Comparison of ENCODE assay signal across 29 mouse cellular contexts in the genomic region with DNA sequence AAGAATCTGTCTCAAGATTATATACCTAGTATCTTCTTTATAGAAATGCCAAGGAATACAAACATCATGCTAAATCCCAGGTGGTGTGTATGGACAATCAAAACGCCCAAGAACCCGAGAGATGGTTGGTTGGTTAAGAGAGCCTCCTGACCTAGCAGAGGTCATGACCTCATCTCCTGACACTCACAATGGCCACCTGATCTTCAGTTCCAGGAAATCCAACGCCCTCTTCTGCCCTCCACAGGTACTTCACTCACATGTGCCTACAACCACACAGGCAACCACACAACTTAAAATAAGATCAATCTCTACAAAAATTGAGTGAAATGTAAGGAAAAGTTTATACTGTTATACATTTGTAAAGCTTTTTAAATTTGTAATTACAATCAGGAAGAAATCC. TPM values are rescaled to one million over a fixed set of nuclear protein-coding genes. Genes with fewer than 3 reads are reported as not detected.
A peak's percentile ranks its signal among the peaks of the same experiment; 100 is the strongest.
DNase-seq lines count a peak whose midpoint lies in the region; ATAC-seq and TF ChIP-seq lines count a peak whose summit lies in the region.
"Had no signal": no experiment of that assay in that cellular context is flagged by ENCODE, and none has a peak within 500 bp of the region (broad histone marks: within the 10 kb centered on the region; RNA-seq: fewer than 3 reads in every experiment).

No protein-coding gene starts in this region.

- H3K9me3 ChIP-seq in intestine, postnatal 0 days (ENCODE audit: control insufficient read depth), result no peaks in the 10 kb centered on the region
- H3K9me3 ChIP-seq in intestine, embryonic 15.5 days, result no peaks in the 10 kb centered on the region
- H3K9me3 ChIP-seq in E14TG2a.4 (ENCODE audit: low read length), result 0 out of 2 replicates have a peak, but pooled peaks cover 4% of the 10 kb centered on the region
- H3K9me3 ChIP-seq in forebrain, embryonic 16.5 days (ENCODE audit: control insufficient read depth, low read length), result no peaks in the 10 kb centered on the region
- H3K9me3 ChIP-seq: embryonic facial prominence, embryonic 10.5 days; embryonic facial prominence, embryonic 13.5 days; forebrain, embryonic 12.5 days; forebrain, embryonic 15.5 days; heart, embryonic 10.5 days had no signal

- no peak overlapping the region for H3K27ac ChIP-seq in intestine, postnatal 0 days (ENCODE audit: low read depth, low read length)
- H3K27ac ChIP-seq in intestine, embryonic 15.5 days, result no peak overlapping the region
- no peak overlapping the region for H3K27ac ChIP-seq in forebrain, embryonic 16.5 days (ENCODE audit: low read length)
- no peak overlapping the region for H3K27ac ChIP-seq in gastrocnemius, adult 2 months
- H3K27ac ChIP-seq: embryonic facial prominence, embryonic 10.5 days; embryonic facial prominence, embryonic 13.5 days; forebrain, embryonic 12.5 days; forebrain, embryonic 15.5 days; heart, embryonic 10.5 days; heart, embryonic 13.5 days; hindbrain, embryonic 14.5 days had no signal

- no peaks in the 10 kb centered on the region for H3K4me1 ChIP-seq in intestine, postnatal 0 days (replicated peaks; ENCODE audit: control insufficient read depth, insufficient read depth, low read length)
- no peaks in the 10 kb centered on the region for H3K4me1 ChIP-seq in intestine, embryonic 15.5 days (replicated peaks)
- peaks cover 26% of the 10 kb centered on the region for H3K4me1 ChIP-seq in E14TG2a.4 (replicated peaks; ENCODE audit: low read depth, low read length)
- H3K4me1 ChIP-seq in forebrain, embryonic 16.5 days (replicated peaks; ENCODE audit: control insufficient read depth, insufficient read depth, low read length), result no peaks in the 10 kb centered on the region; the same call in 1 of the 2 replicates
- H3K4me1 ChIP-seq: embryonic facial prominence, embryonic 13.5 days; forebrain, embryonic 15.5 days; heart, embryonic 10.5 days; heart, embryonic 13.5 days had no signal

- H3K4me2 ChIP-seq in intestine, postnatal 0 days (replicated peaks; ENCODE audit: low read depth), result no peak overlapping the region
- no peak overlapping the region for H3K4me2 ChIP-seq in intestine, embryonic 15.5 days (replicated peaks)
- no peak overlapping the region for H3K4me2 ChIP-seq in forebrain, embryonic 16.5 days (ENCODE audit: low read length)
- H3K4me2 ChIP-seq: embryonic facial prominence, embryonic 13.5 days; forebrain, embryonic 12.5 days; forebrain, embryonic 15.5 days; heart, embryonic 13.5 days; hindbrain, embryonic 14.5 days had no signal

- intact Hi-C loops in gastrocnemius, adult 2 months (cut with DNase I), result no loop called here

- H3K9ac ChIP-seq in intestine, postnatal 0 days (ENCODE audit: low read depth, low read length), result no peak overlapping the region
- H3K9ac ChIP-seq in intestine, embryonic 15.5 days, result no peak overlapping the region
- no peak overlapping the region for H3K9ac ChIP-seq in forebrain, embryonic 16.5 days (replicated peaks; ENCODE audit: low read depth, low read length)
- H3K9ac ChIP-seq: embryonic facial prominence, embryonic 13.5 days; forebrain, embryonic 12.5 days; forebrain, embryonic 15.5 days; heart, embryonic 13.5 days; hindbrain, embryonic 14.5 days had no signal

- DNase-seq in ES-CJ7 (ENCODE audit: low read depth, low spot score), result peak; percentile 43
- no peak for DNase-seq in gastrocnemius, adult 2 months
- DNase-seq: adrenal gland, adult 8-10 months; adrenal gland, postnatal 25 days; cerebellum, adult 11-12 months; cerebellum, adult 8-10 months; cerebellum, postnatal 10 days; cerebellum, postnatal 36 days; embryo, embryonic 11 days; gastrocnemius, postnatal 14 days; heart, adult 18-20 months; heart, postnatal 14 days; heart, postnatal 4 days had no signal

- 75% methylated on average over 3 of the region's 3 CpGs for WGBS in intestine, postnatal 0 days
- WGBS in intestine, embryonic 15.5 days, result 80% methylated on average over 3 of the region's 3 CpGs
- 78% methylated on average over 3 of the region's 3 CpGs for WGBS in forebrain, embryonic 16.5 days

- no peak overlapping the region for H3K4me3 ChIP-seq in intestine, postnatal 0 days (ENCODE audit: low read depth, low read length)
- no peak overlapping the region for H3K4me3 ChIP-seq in intestine, embryonic 15.5 days (replicated peaks)
- no peak overlapping the region for H3K4me3 ChIP-seq in E14TG2a.4 (replicated peaks; ENCODE audit: low read length)
- no peak overlapping the region for H3K4me3 ChIP-seq in forebrain, embryonic 16.5 days (replicated peaks; ENCODE audit: low read length)
- no peak overlapping the region for H3K4me3 ChIP-seq in gastrocnemius, adult 2 months
- H3K4me3 ChIP-seq: embryonic facial prominence, embryonic 10.5 days; embryonic facial prominence, embryonic 13.5 days; erythroblast, embryonic 14.5 days; forebrain, embryonic 12.5 days; forebrain, embryonic 15.5 days; heart, embryonic 10.5 days; heart, embryonic 13.5 days had no signal

- H3K27me3 ChIP-seq in intestine, postnatal 0 days (replicated peaks; ENCODE audit: control insufficient read depth, insufficient read depth, low read length), result no peaks in the 10 kb centered on the region
- H3K27me3 ChIP-seq in intestine, embryonic 15.5 days (replicated peaks), result no peaks in the 10 kb centered on the region
- no peaks in the 10 kb centered on the region for H3K27me3 ChIP-seq in E14TG2a.4 (ENCODE audit: insufficient read depth, low read length)
- no peaks in the 10 kb centered on the region for H3K27me3 ChIP-seq in forebrain, embryonic 16.5 days (replicated peaks; ENCODE audit: control insufficient read depth, insufficient read depth, low read length)
- H3K27me3 ChIP-seq: forebrain, embryonic 12.5 days; forebrain, embryonic 15.5 days; heart, embryonic 13.5 days had no signal

- ATAC-seq in intestine, postnatal 0 days, result no peak
- no peak for ATAC-seq in intestine, embryonic 15.5 days
- ATAC-seq in forebrain, embryonic 16.5 days, result no peak
- ATAC-seq: activated CD4-positive, CD25-positive, alpha-beta regulatory T cell, adult 4 months; CD4-positive, CD25-positive, alpha-beta regulatory T cell, adult 4 months; forebrain, embryonic 15.5 days; Patski had no signal

- 0 out of 2 replicates have a peak, but pooled peaks have one; percentile 12 for TF ChIP-seq CTCF in intestine, postnatal 0 days (IDR thresholded peaks at IDR 0.05; ENCODE audit: low read depth)
- TF ChIP-seq CTCF in E14TG2a.4 (conservative IDR thresholded peaks at IDR 0.05; ENCODE audit: low read length), result peak; percentile 9; the same call in 1 of the 2 replicates
- no peak for TF ChIP-seq CTCF in gastrocnemius, adult 2 months (IDR thresholded peaks at IDR 0.05)

- no peaks in the 10 kb centered on the region for H3K36me3 ChIP-seq in intestine, postnatal 0 days (ENCODE audit: control insufficient read depth, insufficient read depth)
- H3K36me3 ChIP-seq in intestine, embryonic 15.5 days, result no peaks in the 10 kb centered on the region
- H3K36me3 ChIP-seq in E14TG2a.4 (ENCODE audit: insufficient read depth, low read length), result no peaks in the 10 kb centered on the region
- no peaks in the 10 kb centered on the region for H3K36me3 ChIP-seq in forebrain, embryonic 16.5 days (ENCODE audit: control insufficient read depth, insufficient read depth)
- H3K36me3 ChIP-seq: embryonic facial prominence, embryonic 10.5 days; embryonic facial prominence, embryonic 13.5 days; forebrain, embryonic 12.5 days; forebrain, embryonic 15.5 days; G1E; heart, embryonic 10.5 days; heart, embryonic 13.5 days had no signal

RNA-seq across cellular contexts. Expression of a gene that starts 12.6 kb away (rescaled TPM):
- 3.3 TPM in 2 replicates for polyA plus RNA-seq in intestine, postnatal 0 days (2015; fragmentation: Nextera tagmentation; extraction: Ambion mirVana)
- 12.9 and 16.4 TPM in 2 replicates for polyA plus RNA-seq in intestine, embryonic 15.5 days (2015; fragmentation: Nextera tagmentation; extraction: Ambion mirVana)
- 238 and 246 TPM in 2 replicates for polyA plus RNA-seq in forebrain, embryonic 16.5 days (2015; fragmentation: Nextera tagmentation; extraction: Ambion mirVana)
- under 1 TPM; 0.89 to 0.99 TPM for total RNA-seq in gastrocnemius, adult 2 months (2021)
- polyA plus RNA-seq: erythroblast, embryonic 14.5 days; G1E had no signal

Comparison
In these comparisons a context has a peak if more than half of its experiments do, and no peak if none do; other contexts are left out.
1. RNA of a gene that starts 12.6 kb away (polyA plus RNA-seq): 238 to 246 TPM in forebrain, embryonic 16.5 days; 12.9 to 16.4 TPM in intestine, embryonic 15.5 days and 3.3 TPM in intestine, postnatal 0 days; every median in the first group is over 10 times any median in the second.